In genomic region chr4:114611166-114611929, GRCm38 (mm10) we compare ENCODE assay signal across 9 mouse cellular contexts.
DNase-seq lines count a peak whose midpoint lies in the region; ATAC-seq and TF ChIP-seq lines count a peak whose summit lies in the region.
"Had no signal": no experiment of that assay in that cellular context is flagged by ENCODE, and none has a peak within 500 bp of the region (broad histone marks: within the 10 kb centered on the region; RNA-seq: fewer than 3 reads in every experiment).

No protein-coding gene starts in this region.

- H3K9me3 ChIP-seq in ES-Bruce4 (replicated peaks; ENCODE audit: control insufficient read depth, insufficient read depth, low read length, poor library complexity, severe bottlenecking), result no peaks in the 10 kb centered on the region
- H3K9me3 ChIP-seq: liver, embryonic 13.5 days had no signal

- TF ChIP-seq POLR2A in ES-Bruce4 (IDR thresholded peaks at IDR 0.05; ENCODE audit: insufficient read depth, low read length), result no peak
- no peak for TF ChIP-seq POLR2A in kidney, adult 2 months (IDR thresholded peaks at IDR 0.05; ENCODE audit: low read depth, low read length)

- ATAC-seq in erythroblast, adult 5-6 weeks (replicated peaks; ENCODE audit: low FRiP score, poor library complexity, severe bottlenecking), result no peak

- 0 out of 2 replicates have a peak overlapping the region, but pooled peaks have one; percentile 37 for H3K4me3 ChIP-seq in ES-Bruce4 (ENCODE audit: low read depth, low read length)
- H3K4me3 ChIP-seq in kidney, adult 2 months (ENCODE audit: insufficient read depth, low read depth, low read length), result no peak overlapping the region
- H3K4me3 ChIP-seq: liver, embryonic 13.5 days had no signal

- no peak overlapping the region for H3K9ac ChIP-seq in ES-Bruce4 (ENCODE audit: low read depth, poor library complexity, severe bottlenecking)
- H3K9ac ChIP-seq: liver, embryonic 13.5 days had no signal

- TF ChIP-seq CTCF in ES-Bruce4 (IDR thresholded peaks at IDR 0.05; ENCODE audit: low read depth, low read length), result peak; percentile 26
- no peak; the same call in 1 of the 2 replicates for TF ChIP-seq CTCF in kidney, adult 2 months (conservative IDR thresholded peaks at IDR 0.05; ENCODE audit: insufficient read depth, insufficient read length, low read depth, low read length)

- no peaks in the 10 kb centered on the region for H3K36me3 ChIP-seq in ES-Bruce4 (ENCODE audit: control insufficient read depth, insufficient read depth, low read length, poor library complexity, severe bottlenecking)
- no peaks in the 10 kb centered on the region; the same call in 1 of the 2 replicates for H3K36me3 ChIP-seq in kidney, adult 2 months (ENCODE audit: control insufficient read depth, insufficient read depth, low read length)
- H3K36me3 ChIP-seq: liver, embryonic 13.5 days had no signal

- DNase-seq in embryo, embryonic 10 days (ENCODE audit: low spot score), result peak; percentile 38
- no peak for DNase-seq in embryo, embryonic 9.5 days (ENCODE audit: extremely low spot score)
- DNase-seq in layer of hippocampus, adult 11-12 months (ENCODE audit: low spot score), result peak; percentile 25
- DNase-seq in layer of hippocampus, adult 9-10 months (ENCODE audit: low spot score), result no peak
- DNase-seq in heart, postnatal 36 days, result peak; percentile 42 to 46
- DNase-seq in kidney, adult 2 months, result no peak
- DNase-seq: liver, embryonic 13.5 days had no signal

- no peaks in the 10 kb centered on the region for H3K27me3 ChIP-seq in ES-Bruce4 (ENCODE audit: control insufficient read depth, insufficient read depth, low read length, poor library complexity, severe bottlenecking)
- H3K27me3 ChIP-seq in kidney, adult 2 months (replicated peaks; ENCODE audit: control insufficient read depth, insufficient read depth, low read length), result no peaks in the 10 kb centered on the region
- H3K27me3 ChIP-seq: liver, embryonic 13.5 days had no signal

- intact Hi-C loops in heart, postnatal 36 days (cut with DNase I), result loop anchor here (5.0 kb wide), 1 partner anchor 64 kb away; no protein-coding TSS in a partner anchor

- no peak for TF ChIP-seq EP300 in ES-Bruce4 (IDR thresholded peaks at IDR 0.05; ENCODE audit: insufficient read depth, low read depth, low read length)

- no peaks in the 10 kb centered on the region for H3K4me1 ChIP-seq in ES-Bruce4 (ENCODE audit: control insufficient read depth, insufficient read depth, low read length)
- no peaks in the 10 kb centered on the region; the same call in 1 of the 2 replicates for H3K4me1 ChIP-seq in kidney, adult 2 months (ENCODE audit: control insufficient read depth, insufficient read depth, low read length)
- H3K4me1 ChIP-seq: liver, embryonic 13.5 days had no signal

- no peak overlapping the region for H3K27ac ChIP-seq in ES-Bruce4 (ENCODE audit: insufficient read depth, low read length)
- H3K27ac ChIP-seq in kidney, adult 2 months (ENCODE audit: insufficient read depth, low read depth, low read length), result no peak overlapping the region
- H3K27ac ChIP-seq: liver, embryonic 13.5 days had no signal

- WGBS in kidney, adult 2 months, result 91% methylated on average over 8 of the region's 8 CpGs

Comparison
In these comparisons a context has a peak if more than half of its experiments do, and no peak if none do; other contexts are left out.
1. DNase-seq: peak in embryo, embryonic 10 days (single experiment), layer of hippocampus, adult 11-12 months (single experiment) and heart, postnatal 36 days (2 of 2); none in embryo, embryonic 9.5 days (single experiment), layer of hippocampus, adult 9-10 months (single experiment) and kidney, adult 2 months (single experiment).